Comparison of ENCODE assay signal across 13 mouse cellular contexts in the genomic region with DNA sequence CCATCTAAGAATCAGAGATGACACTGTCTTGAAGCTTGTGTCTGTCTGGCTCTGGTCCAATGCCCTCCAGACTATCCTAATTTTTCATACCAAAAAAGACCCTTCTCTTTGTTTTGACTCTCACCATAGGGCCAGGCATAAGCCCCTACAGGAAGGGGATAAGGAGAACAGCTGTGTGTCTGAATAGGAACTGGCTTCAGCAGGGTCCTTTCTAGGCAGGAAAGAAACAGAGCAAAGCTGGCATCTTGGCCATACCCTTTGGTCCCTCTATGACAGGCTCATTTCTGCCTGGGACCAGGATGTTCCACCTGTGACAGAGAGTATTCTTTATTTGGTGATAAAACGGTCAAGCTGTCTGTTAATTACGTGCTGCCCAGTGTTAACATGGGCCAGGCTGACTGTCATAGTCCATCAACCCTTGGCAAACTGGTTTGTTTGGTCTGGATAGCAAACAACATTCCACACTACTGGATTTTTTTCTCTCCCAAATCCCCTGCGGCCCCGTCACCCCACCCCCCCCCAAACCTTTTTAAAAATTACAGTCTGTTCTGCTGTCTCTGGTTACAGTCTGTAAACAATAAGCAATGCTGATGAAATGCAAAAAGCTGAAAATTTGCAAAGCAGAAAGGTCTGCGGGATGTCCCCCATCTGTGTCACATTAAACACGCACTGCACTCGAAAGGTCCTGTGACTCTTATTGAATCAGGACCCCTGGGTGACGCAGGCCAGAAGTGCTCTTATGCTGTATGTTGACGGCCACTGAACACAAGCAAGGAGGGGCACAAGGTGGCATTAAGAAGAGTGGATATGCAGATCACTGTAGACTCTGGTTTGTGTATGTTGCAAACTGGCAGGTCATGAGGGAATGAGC.
DNase-seq lines count a peak whose midpoint lies in the region; ATAC-seq and TF ChIP-seq lines count a peak whose summit lies in the region.
"Had no signal": no experiment of that assay in that cellular context is flagged by ENCODE, and none has a peak within 500 bp of the region (broad histone marks: within the 10 kb centered on the region; RNA-seq: fewer than 3 reads in every experiment).

No protein-coding gene starts in this region.

- ATAC-seq in lung, embryonic 14.5 days (ENCODE audit: insufficient read depth), result peak; percentile 66
- no peak for ATAC-seq in neural tube, embryonic 15.5 days (ENCODE audit: low FRiP score)
- ATAC-seq: midbrain, embryonic 13.5 days had no signal

- no peak overlapping the region for H3K4me2 ChIP-seq in lung, embryonic 14.5 days
- H3K4me2 ChIP-seq in neural tube, embryonic 15.5 days, result no peak overlapping the region
- H3K4me2 ChIP-seq: limb, embryonic 13.5 days; midbrain, embryonic 13.5 days had no signal

- H3K9me3 ChIP-seq in lung, embryonic 14.5 days (ENCODE audit: low read depth, low read length), result no peaks in the 10 kb centered on the region
- no peaks in the 10 kb centered on the region for H3K9me3 ChIP-seq in neural tube, embryonic 15.5 days (replicated peaks)
- H3K9me3 ChIP-seq: limb, embryonic 13.5 days; midbrain, embryonic 13.5 days had no signal

- H3K36me3 ChIP-seq in lung, embryonic 14.5 days (ENCODE audit: insufficient read depth), result no peaks in the 10 kb centered on the region
- H3K36me3 ChIP-seq in neural tube, embryonic 15.5 days, result no peaks in the 10 kb centered on the region
- H3K36me3 ChIP-seq: midbrain, embryonic 13.5 days had no signal

- peak overlapping the region; percentile 19; the same call in 1 of the 2 replicates for H3K27ac ChIP-seq in lung, embryonic 14.5 days (ENCODE audit: low read depth)
- H3K27ac ChIP-seq in neural tube, embryonic 15.5 days (replicated peaks), result no peak overlapping the region
- H3K27ac ChIP-seq: limb, embryonic 13.5 days; midbrain, embryonic 13.5 days had no signal

- H3K27me3 ChIP-seq in lung, embryonic 14.5 days (ENCODE audit: insufficient read depth, low read length), result no peaks in the 10 kb centered on the region
- H3K27me3 ChIP-seq in neural tube, embryonic 15.5 days (replicated peaks), result no peaks in the 10 kb centered on the region
- H3K27me3 ChIP-seq: limb, embryonic 13.5 days; midbrain, embryonic 13.5 days had no signal

- peaks cover 27% of the 10 kb centered on the region for H3K4me1 ChIP-seq in lung, embryonic 14.5 days (ENCODE audit: insufficient read depth)
- H3K4me1 ChIP-seq in neural tube, embryonic 15.5 days, result peaks cover 8% of the 10 kb centered on the region
- H3K4me1 ChIP-seq: midbrain, embryonic 13.5 days had no signal

- no peak for TF ChIP-seq CTCF in lung, embryonic 14.5 days (IDR thresholded peaks at IDR 0.05; ENCODE audit: low read depth)

- H3K9ac ChIP-seq in lung, embryonic 14.5 days, result no peak overlapping the region
- no peak overlapping the region for H3K9ac ChIP-seq in neural tube, embryonic 15.5 days (replicated peaks)
- H3K9ac ChIP-seq: limb, embryonic 13.5 days; midbrain, embryonic 13.5 days had no signal

- WGBS in lung, embryonic 14.5 days, result 35% methylated on average over 9 of the region's 9 CpGs
- WGBS in neural tube, embryonic 15.5 days, result 52% methylated on average over 9 of the region's 9 CpGs

- H3K4me3 ChIP-seq in lung, embryonic 14.5 days (ENCODE audit: low read depth, low read length), result no peak overlapping the region
- no peak overlapping the region for H3K4me3 ChIP-seq in neural tube, embryonic 15.5 days (replicated peaks)
- H3K4me3 ChIP-seq: erythroblast, embryonic 14.5 days; limb, embryonic 13.5 days; midbrain, embryonic 13.5 days had no signal

- peak; percentile 10 to 29 for DNase-seq in cerebellum, postnatal 10 days
- DNase-seq in cerebellum, postnatal 25 days, result no peak
- DNase-seq in lung, embryonic 14.5 days, result peak; percentile 65
- DNase-seq in lung, postnatal 25 days (ENCODE audit: low spot score), result no peak
- DNase-seq in kidney, adult 8-10 months, result peak; percentile 45 to 78
- DNase-seq in lung, postnatal 36 days, result peak; percentile 53
- DNase-seq in cerebellum, adult 9-11 months, result no peak
- DNase-seq: layer of hippocampus, adult 9-11 months; thymus, adult 2 months had no signal

Comparison
In these comparisons a context has a peak if more than half of its experiments do, and no peak if none do; other contexts are left out.
1. DNase-seq: peak in cerebellum, postnatal 10 days (2 of 2), lung, embryonic 14.5 days (single experiment), kidney, adult 8-10 months (2 of 2) and lung, postnatal 36 days (single experiment); none in cerebellum, postnatal 25 days (0 of 2), lung, postnatal 25 days (single experiment) and cerebellum, adult 9-11 months (single experiment).